Mouse (Mus musculus): ENCODE data around the gene Ptpn3.

DNA sequence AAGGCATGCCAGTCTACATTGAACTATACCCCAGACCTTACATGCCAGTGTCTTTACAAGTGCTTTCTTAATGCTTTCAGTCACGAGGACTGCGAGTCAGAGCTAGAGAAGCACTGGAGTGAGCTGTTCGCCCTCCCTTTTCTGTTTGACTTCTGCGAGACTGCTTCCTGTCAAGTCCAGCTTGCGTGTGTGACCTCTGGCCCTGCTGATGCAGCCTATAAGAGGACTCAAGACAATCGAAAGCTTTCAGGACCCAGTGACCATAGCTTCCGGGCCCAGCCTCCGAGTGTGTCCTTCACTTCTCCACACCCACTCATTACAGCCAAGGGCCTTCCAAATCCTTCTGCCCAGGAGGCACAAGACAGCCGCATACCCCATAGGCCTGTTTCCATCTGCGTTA, 126.3 kb downstream of the Ptpn3 start:
- TF ChIP-seq CTCF (IDR thresholded peaks at IDR 0.05; ENCODE audit: extremely low read depth, insufficient read length, insufficient replicate concordance, low read depth, low read length) (no peak), POLR2A (IDR thresholded peaks at IDR 0.05; ENCODE audit: low read depth, low read length) (no peak)
